Mouse (Mus musculus): Measurements from ENCODE around the gene Gsap.

DNA sequence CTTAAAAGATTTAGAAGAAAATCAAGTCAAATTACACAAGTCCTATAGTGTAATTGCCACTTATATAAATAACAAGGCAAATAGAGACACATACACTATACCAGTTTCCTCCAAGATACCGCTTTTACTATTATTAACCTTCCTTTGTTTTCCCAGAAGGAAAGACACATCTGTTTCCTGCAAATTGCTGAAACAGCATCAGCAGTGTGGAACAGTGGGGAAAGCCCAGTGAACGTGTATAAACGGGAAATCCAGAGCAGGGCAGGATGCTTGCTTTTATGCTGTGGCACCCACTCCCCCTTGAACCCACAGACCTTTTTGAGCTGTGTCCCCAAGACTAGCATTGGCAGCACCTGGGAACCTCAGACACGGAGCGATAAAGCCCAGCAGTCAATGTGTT, 15.2 kb upstream of the Gsap start:
- TF ChIP-seq POLR2A (IDR thresholded peaks at IDR 0.05; ENCODE audit: control insufficient read depth, low read depth, low read length), result no peak
- no peak for TF ChIP-seq CTCF (IDR thresholded peaks at IDR 0.05; ENCODE audit: control insufficient read depth, insufficient read depth, insufficient replicate concordance, low read depth, low read length)

Data from testis, adult 2 months (tissue).